Mouse (Mus musculus) macrophage (primary cell): ENCODE results near the gene Sae1. TPM values are rescaled to one million over a fixed set of nuclear protein-coding genes. Genes with fewer than 3 reads are reported as not detected.
"Not testable (repeated sequence)": the region's sequence is repeated elsewhere in the genome, so short reads cannot be mapped to it uniquely, and the experiment has no call there.

Source experiments
- H3K27ac ChIP-seq: fragments of 350-480 bp; formaldehyde crosslinking; 2 replicates; pipeline ENCODE4 v1.9.0; 2021
- H3K36me3 ChIP-seq: fragments of 350-480 bp; formaldehyde crosslinking; 2 replicates; pipeline ENCODE4 v1.9.0; 2021; ENCODE audit errors: inconsistent target
- H3K4me3 ChIP-seq: fragments of 350-480 bp; formaldehyde crosslinking; 2 replicates; pipeline ENCODE4 v1.9.0; 2021; ENCODE audit errors: inconsistent target
- H3K79me2 ChIP-seq: fragments of 350-480 bp; formaldehyde crosslinking; 2 replicates; pipeline ENCODE4 v1.9.0; 2021; ENCODE audit errors: inconsistent target
- WGBS: methylation state at CpG from one replicate; pipeline ENCODE4 v1.1.7; 2026; ENCODE audit warnings: inconsistent platforms; ENCODE audit not compliant: missing documents; 5-methylcytosine and 5-hydroxymethylcytosine counted together
- polyA plus RNA-seq: library from polyadenylated mRNA; stranded (reverse); fragments of 250-400 nt; gene quantifications from 3 replicates; pipeline ENCODE4 v1.2.4, GENCODE M21; 2018; ENCODE audit warnings: inconsistent platforms

Sae1 gene
- polyA plus RNA-seq, 1 experiment from 2014 or later, result 68.1 TPM

GRCm38 (mm10) chr7:16398387-16399050 is 10.9 kb upstream of the Sae1 start:
- H3K4me3 ChIP-seq, result peak overlapping the region; percentile 55
- H3K79me2 ChIP-seq, result peaks cover 23% of the 10 kb centered on the region
- H3K27ac ChIP-seq, result peak overlapping the region; percentile 95
- no peaks in the 10 kb centered on the region for H3K36me3 ChIP-seq
- 37% methylated on average over 2 of the region's 3 CpGs for WGBS

- WGBS, result 64% methylated on average over 4 of the region's 4 CpGs
- Histone ChIP-seq H3K36me3 (no peaks in the 10 kb centered on the region), H3K79me2 (peaks cover 12% of the 10 kb centered on the region), H3K27ac (no peak overlapping the region), H3K4me3 (no peak overlapping the region)
These were observed 9.9 kb upstream of the Sae1 start for GRCm38 (mm10) chr7:16397465-16397864.

- H3K4me3 ChIP-seq, result no peak overlapping the region
- WGBS, result 11% methylated on average over 2 of the region's 2 CpGs
- H3K36me3 ChIP-seq, result no peaks in the 10 kb centered on the region
- no peak overlapping the region for H3K27ac ChIP-seq
- H3K79me2 ChIP-seq, result no peaks in the 10 kb centered on the region
These were observed 8.3 kb upstream of the Sae1 start for GRCm38 (mm10) chr7:16395944-16396343.

- Histone ChIP-seq H3K79me2 (no peaks in the 10 kb centered on the region), H3K27ac (no peak overlapping the region), H3K4me3 (no peak overlapping the region), H3K36me3 (no peaks in the 10 kb centered on the region)
- 88% methylated on average over 4 of the region's 4 CpGs for WGBS
These were observed 5.3 kb upstream of the Sae1 start for GRCm38 (mm10) chr7:16392923-16393322.

- not testable (repeated sequence) for H3K36me3 ChIP-seq, H3K27ac ChIP-seq, H3K4me3 ChIP-seq
- 81% methylated on average over 2 of the region's 2 CpGs for WGBS
- H3K79me2 ChIP-seq, result peaks cover 25% of the 10 kb centered on the region
These were observed 2.3 kb upstream of the Sae1 start for GRCm38 (mm10) chr7:16389942-16390341.

- Histone ChIP-seq H3K4me3 (no peak overlapping the region), H3K79me2 (peaks cover 99% of the 10 kb centered on the region), H3K36me3 (peaks cover 37% of the 10 kb centered on the region; the same call in 1 of the 2 replicates), H3K27ac (no peak overlapping the region)
- 86% methylated on average over 1 of the region's 1 CpGs for WGBS
These were observed 11.1 kb downstream of the Sae1 start for GRCm38 (mm10) chr7:16376505-16376904.

- Histone ChIP-seq H3K36me3 (peaks cover 40% of the 10 kb centered on the region; the same call in 1 of the 2 replicates), H3K27ac (no peak overlapping the region), H3K4me3 (no peak overlapping the region), H3K79me2 (peaks cover 99% of the 10 kb centered on the region)
- WGBS, result 97% methylated on average over 5 of the region's 5 CpGs
These were observed 12.6 kb downstream of the Sae1 start for GRCm38 (mm10) chr7:16374989-16375388.

GRCm38 (mm10) chr7:16373719-16374118 is 13.9 kb downstream of the Sae1 start:
- 55% methylated on average over 2 of the region's 2 CpGs for WGBS
- Histone ChIP-seq H3K4me3 (no peak overlapping the region), H3K27ac (no peak overlapping the region), H3K36me3 (peaks cover 43% of the 10 kb centered on the region; the same call in 1 of the 2 replicates), H3K79me2 (peaks cover 98% of the 10 kb centered on the region)

GRCm38 (mm10) chr7:16370596-16370995 is 17.0 kb downstream of the Sae1 start:
- 83% methylated on average over 2 of the region's 2 CpGs for WGBS
- no peak overlapping the region for H3K27ac ChIP-seq
- peaks cover 78% of the 10 kb centered on the region for H3K79me2 ChIP-seq
- peaks cover 16% of the 10 kb centered on the region; the same call in 1 of the 2 replicates for H3K36me3 ChIP-seq
- H3K4me3 ChIP-seq, result no peak overlapping the region

GRCm38 (mm10) chr7:16368835-16369234 is 18.8 kb downstream of the Sae1 start:
- Histone ChIP-seq H3K79me2 (peaks cover 78% of the 10 kb centered on the region), H3K36me3 (peaks cover 9% of the 10 kb centered on the region; the same call in 1 of the 2 replicates), H3K4me3 (no peak overlapping the region), H3K27ac (no peak overlapping the region)
- WGBS, result 96% methylated on average over 2 of the region's 2 CpGs

GRCm38 (mm10) chr7:16366669-16367068 is 20.9 kb downstream of the Sae1 start:
- Histone ChIP-seq H3K79me2 (peaks cover 78% of the 10 kb centered on the region), H3K27ac (no peak overlapping the region), H3K4me3 (no peak overlapping the region), H3K36me3 (peaks cover 9% of the 10 kb centered on the region; the same call in 1 of the 2 replicates)
- WGBS, result 52% methylated on average over 4 of the region's 4 CpGs

- H3K4me3 ChIP-seq, result no peak overlapping the region
- peaks cover 78% of the 10 kb centered on the region for H3K79me2 ChIP-seq
- 73% methylated on average over 10 of the region's 10 CpGs for WGBS
- no peak overlapping the region for H3K27ac ChIP-seq
- H3K36me3 ChIP-seq, result peaks cover 9% of the 10 kb centered on the region; the same call in 1 of the 2 replicates
These were observed 21.4 kb downstream of the Sae1 start for GRCm38 (mm10) chr7:16366133-16366646.

- WGBS, result 89% methylated on average over 4 of the region's 4 CpGs
- Histone ChIP-seq H3K36me3 (peaks cover 6% of the 10 kb centered on the region; the same call in 1 of the 2 replicates), H3K27ac (no peak overlapping the region), H3K79me2 (peaks cover 78% of the 10 kb centered on the region), H3K4me3 (no peak overlapping the region)
These were observed 22.6 kb downstream of the Sae1 start for GRCm38 (mm10) chr7:16364901-16365500.

GRCm38 (mm10) chr7:16364319-16364718 is 23.3 kb downstream of the Sae1 start:
- WGBS, result 60% methylated on average over 1 of the region's 1 CpGs
- no peaks in the 10 kb centered on the region for H3K36me3 ChIP-seq
- H3K27ac ChIP-seq, result no peak overlapping the region

GRCm38 (mm10) chr7:16357602-16358001 is 30.0 kb downstream of the Sae1 start:
- peaks cover 17% of the 10 kb centered on the region; the same call in 1 of the 2 replicates for H3K36me3 ChIP-seq
- no peak overlapping the region for H3K27ac ChIP-seq
- H3K79me2 ChIP-seq, result peaks cover 29% of the 10 kb centered on the region
- 100% methylated on average over 3 of the region's 3 CpGs for WGBS
- H3K4me3 ChIP-seq, result no peak overlapping the region

More at GRCm38 (mm10) chr7:16364319-16364718, 23.3 kb downstream of the Sae1 start:
- no peak overlapping the region for H3K4me3 ChIP-seq
- H3K79me2 ChIP-seq, result peaks cover 74% of the 10 kb centered on the region
